In the genomic region with DNA sequence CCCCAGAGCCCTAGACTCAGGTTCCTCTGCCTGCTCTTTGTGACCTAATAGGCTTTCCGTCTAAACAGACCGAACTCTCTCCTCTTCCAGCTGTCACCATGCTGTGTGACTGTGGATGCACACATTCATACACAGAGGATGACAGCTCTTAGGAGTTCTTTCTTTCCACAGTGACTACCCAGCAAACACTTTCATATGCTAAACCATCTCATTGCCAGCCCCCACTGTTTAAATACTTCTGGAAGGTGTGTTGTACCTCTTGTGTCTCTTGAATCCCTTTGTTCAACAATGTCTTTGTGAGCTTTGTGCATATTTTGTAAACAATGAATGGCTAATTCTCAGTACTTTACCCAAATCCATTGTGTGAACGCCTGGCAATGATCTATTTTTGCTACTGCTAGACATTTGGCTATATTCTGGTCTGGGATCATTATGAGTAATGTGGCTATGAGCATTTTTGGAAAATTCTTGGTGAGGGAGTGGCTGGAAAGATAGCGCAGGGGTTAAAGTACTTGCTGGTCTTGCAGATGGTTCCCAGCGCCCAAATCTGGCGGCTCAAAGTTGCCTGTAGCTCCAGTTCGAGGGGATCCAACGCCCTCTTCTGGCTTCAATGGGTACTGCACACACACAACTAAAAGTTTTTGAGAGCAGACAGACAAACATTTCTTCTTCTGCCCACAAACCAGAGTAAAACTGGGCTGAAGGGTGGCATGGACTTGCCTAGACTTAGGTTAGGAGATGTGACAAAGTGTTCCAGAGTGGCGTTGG, we compare ENCODE assay signal across 21 mouse cellular contexts. TPM values are rescaled to one million over a fixed set of nuclear protein-coding genes. Genes with fewer than 3 reads are reported as not detected.
DNase-seq lines count a peak whose midpoint lies in the region; ATAC-seq and TF ChIP-seq lines count a peak whose summit lies in the region.
"Had no signal": no experiment of that assay in that cellular context is flagged by ENCODE, and none has a peak within 500 bp of the region (broad histone marks: within the 10 kb centered on the region; RNA-seq: fewer than 3 reads in every experiment).

No protein-coding gene starts in this region.

- H3K27me3 ChIP-seq in intestine, postnatal 0 days (replicated peaks; ENCODE audit: control insufficient read depth, insufficient read depth, low read length) = peaks cover 11% of the 10 kb centered on the region
- H3K27me3 ChIP-seq in intestine, embryonic 15.5 days (replicated peaks) = peaks cover under 1% of the 10 kb centered on the region; the same call in 1 of the 2 replicates
- H3K27me3 ChIP-seq in midbrain, postnatal 0 days (ENCODE audit: insufficient read depth, low read length) = peaks cover 1% of the 10 kb centered on the region; the same call in 1 of the 2 replicates
- H3K27me3 ChIP-seq in midbrain, embryonic 10.5 days (ENCODE audit: low read depth, poor library complexity, severe bottlenecking) = peaks cover 43% of the 10 kb centered on the region
- H3K27me3 ChIP-seq in G1E (ENCODE audit: insufficient read depth, low read length) = no peaks in the 10 kb centered on the region

- no peaks in the 10 kb centered on the region for H3K9me3 ChIP-seq in intestine, postnatal 0 days (ENCODE audit: control insufficient read depth)
- no peaks in the 10 kb centered on the region for H3K9me3 ChIP-seq in intestine, embryonic 15.5 days
- no peaks in the 10 kb centered on the region for H3K9me3 ChIP-seq in midbrain, postnatal 0 days (ENCODE audit: low read length)
- H3K9me3 ChIP-seq in midbrain, embryonic 10.5 days (replicated peaks) = no peaks in the 10 kb centered on the region
- no peaks in the 10 kb centered on the region for H3K9me3 ChIP-seq in G1E (replicated peaks)
- H3K9me3 ChIP-seq: heart, embryonic 10.5 days; hindbrain, embryonic 13.5 days; stomach, embryonic 15.5 days had no signal

- TF ChIP-seq POLR2A in brain, embryonic 14.5 days (IDR thresholded peaks at IDR 0.05; ENCODE audit: borderline replicate concordance, extremely low read depth, insufficient read depth, insufficient read length, poor library complexity, severe bottlenecking) = no peak

- peak; percentile 35; the same call in 1 of the 2 replicates for TF ChIP-seq CTCF in intestine, postnatal 0 days (IDR thresholded peaks at IDR 0.05; ENCODE audit: low read depth)
- TF ChIP-seq CTCF in midbrain, postnatal 0 days (IDR thresholded peaks at IDR 0.05) = peak; percentile 35; the same call in 1 of the 2 replicates
- 0 out of 2 replicates have a peak, but pooled peaks have one; percentile 8 for TF ChIP-seq CTCF in G1E (IDR thresholded peaks at IDR 0.05; ENCODE audit: low read depth, low read length)
- TF ChIP-seq CTCF in brain, embryonic 14.5 days (IDR thresholded peaks at IDR 0.05; ENCODE audit: borderline replicate concordance, extremely low read depth, insufficient read depth, insufficient read length) = peak; percentile 32; the same call in 1 of the 2 replicates

- whole genome bisulfite sequencing in intestine, postnatal 0 days = 62% methylated on average over 9 of the region's 9 CpGs
- 62% methylated on average over 9 of the region's 9 CpGs for WGBS in intestine, embryonic 15.5 days
- WGBS in midbrain, postnatal 0 days = 63% methylated on average over 9 of the region's 9 CpGs
- WGBS in midbrain, embryonic 10.5 days = 69% methylated on average over 9 of the region's 9 CpGs

- DNase-seq in midbrain, postnatal 0 days (ENCODE audit: low spot score) = no peak
- DNase-seq in midbrain, embryonic 10.5 days (ENCODE audit: low spot score) = no peak
- no peak for DNase-seq in G1E (ENCODE audit: low spot score)
- DNase-seq in brain, embryonic 14.5 days (ENCODE audit: low read depth) = no peak
- DNase-seq in adrenal gland, postnatal 14 days = no peak
- DNase-seq: adrenal gland, adult 2 months; gastrocnemius, postnatal 14 days; heart, postnatal 14 days; kidney, adult 11 months; kidney, postnatal 25 days; layer of hippocampus, adult 9-11 months; lung, adult 2 months; midbrain, embryonic 14.5 days; thymus, postnatal 36 days had no signal

- H3K36me3 ChIP-seq in intestine, postnatal 0 days (ENCODE audit: control insufficient read depth, insufficient read depth) = no peaks in the 10 kb centered on the region
- H3K36me3 ChIP-seq in intestine, embryonic 15.5 days = no peaks in the 10 kb centered on the region
- no peaks in the 10 kb centered on the region for H3K36me3 ChIP-seq in midbrain, postnatal 0 days (ENCODE audit: insufficient read depth, low read length)
- H3K36me3 ChIP-seq in midbrain, embryonic 10.5 days = no peaks in the 10 kb centered on the region
- no peaks in the 10 kb centered on the region for H3K36me3 ChIP-seq in G1E (replicated peaks)
- H3K36me3 ChIP-seq: heart, embryonic 10.5 days; hindbrain, embryonic 13.5 days; stomach, embryonic 15.5 days had no signal

- no peak for ATAC-seq in intestine, postnatal 0 days
- ATAC-seq in intestine, embryonic 15.5 days = no peak
- no peak for ATAC-seq in midbrain, postnatal 0 days (ENCODE audit: low FRiP score)
- ATAC-seq in G1E (ENCODE audit: extremely low read depth, insufficient number of reproducible peaks, low FRiP score, poor library complexity, severe bottlenecking) = no peak
- ATAC-seq: forebrain, embryonic 16.5 days had no signal

- H3K27ac ChIP-seq in intestine, postnatal 0 days (ENCODE audit: low read depth, low read length) = no peak overlapping the region
- no peak overlapping the region for H3K27ac ChIP-seq in intestine, embryonic 15.5 days
- no peak overlapping the region for H3K27ac ChIP-seq in midbrain, postnatal 0 days (ENCODE audit: low read depth, low read length)
- no peak overlapping the region for H3K27ac ChIP-seq in midbrain, embryonic 10.5 days (replicated peaks)
- H3K27ac ChIP-seq: heart, embryonic 10.5 days; hindbrain, embryonic 13.5 days; stomach, embryonic 15.5 days had no signal

- no peak overlapping the region for H3K9ac ChIP-seq in intestine, postnatal 0 days (ENCODE audit: low read depth, low read length)
- no peak overlapping the region for H3K9ac ChIP-seq in intestine, embryonic 15.5 days
- no peak overlapping the region for H3K9ac ChIP-seq in midbrain, postnatal 0 days (replicated peaks; ENCODE audit: low read length, poor library complexity, severe bottlenecking)
- H3K9ac ChIP-seq: hindbrain, embryonic 13.5 days; stomach, embryonic 15.5 days had no signal

- peaks cover 4% of the 10 kb centered on the region; the same call in 1 of the 2 replicates for H3K4me1 ChIP-seq in intestine, postnatal 0 days (replicated peaks; ENCODE audit: control insufficient read depth, insufficient read depth, low read length)
- H3K4me1 ChIP-seq in intestine, embryonic 15.5 days (replicated peaks) = peaks cover 13% of the 10 kb centered on the region
- H3K4me1 ChIP-seq in midbrain, postnatal 0 days (ENCODE audit: insufficient read depth, low read length) = 0 out of 2 replicates have a peak, but pooled peaks cover 4% of the 10 kb centered on the region
- H3K4me1 ChIP-seq in midbrain, embryonic 10.5 days = peaks cover 35% of the 10 kb centered on the region
- H3K4me1 ChIP-seq in G1E (ENCODE audit: insufficient read depth, low read depth, low read length) = peaks cover 15% of the 10 kb centered on the region

- no peak overlapping the region for H3K4me2 ChIP-seq in intestine, postnatal 0 days (replicated peaks; ENCODE audit: low read depth)
- no peak overlapping the region for H3K4me2 ChIP-seq in intestine, embryonic 15.5 days (replicated peaks)
- H3K4me2 ChIP-seq in midbrain, postnatal 0 days (ENCODE audit: low read depth, low read length, poor library complexity, severe bottlenecking) = no peak overlapping the region
- H3K4me2 ChIP-seq: hindbrain, embryonic 13.5 days; stomach, embryonic 15.5 days had no signal

- no peak overlapping the region for H3K4me3 ChIP-seq in intestine, postnatal 0 days (ENCODE audit: low read depth, low read length)
- no peak overlapping the region for H3K4me3 ChIP-seq in intestine, embryonic 15.5 days (replicated peaks)
- H3K4me3 ChIP-seq in midbrain, postnatal 0 days (ENCODE audit: low read depth, low read length) = no peak overlapping the region
- no peak overlapping the region for H3K4me3 ChIP-seq in midbrain, embryonic 10.5 days
- H3K4me3 ChIP-seq in G1E (ENCODE audit: low read depth, low read length) = no peak overlapping the region
- H3K4me3 ChIP-seq: erythroblast, embryonic 14.5 days; heart, embryonic 10.5 days; hindbrain, embryonic 13.5 days; stomach, embryonic 15.5 days had no signal

RNA-seq across cellular contexts. Expression of a gene that starts 2.9 kb away (rescaled TPM):
- 0.09 and 0.47 TPM in 2 replicates for polyA plus RNA-seq in intestine, postnatal 0 days (2015; fragmentation: Nextera tagmentation; extraction: Ambion mirVana)
- 0.80 and 0.97 TPM in 2 replicates for polyA plus RNA-seq in intestine, embryonic 15.5 days (2015; fragmentation: Nextera tagmentation; extraction: Ambion mirVana)
- total RNA-seq in midbrain, postnatal 0 days (2014; rRNA removed) = 311 and 368 TPM in 2 replicates
- 83.5 and 86.4 TPM in 2 replicates for polyA plus RNA-seq in midbrain, postnatal 0 days (2015; fragmentation: Nextera tagmentation; extraction: Ambion mirVana)
- polyA plus RNA-seq in midbrain, embryonic 10.5 days (2016; fragmentation: Nextera tagmentation; extraction: Ambion mirVana) = 0.99 and 2.1 TPM in 2 replicates
- 0.63 and 1.4 TPM in 2 replicates for total RNA-seq in G1E (2014; fragmentation: Nextera tagmentation)
- 0.46 and 0.82 TPM in 2 replicates for total RNA-seq in G1E (2017)
- polyA plus RNA-seq in G1E (2012) = 0.39 and 0.72 TPM in 2 replicates
- polyA plus RNA-seq in brain, embryonic 14.5 days (2012; rRNA removed) = 80.5 and 110 TPM in 2 replicates
- 8.4 and 8.7 TPM in 2 replicates for total RNA-seq in adrenal gland, postnatal 14 days (2021)
- polyA plus RNA-seq: erythroblast, embryonic 14.5 days had no signal

RNA-seq across cellular contexts. Expression of a gene that starts 17.2 kb away (rescaled TPM):
- 9.6 and 9.8 TPM in 2 replicates for polyA plus RNA-seq in intestine, postnatal 0 days (2015; fragmentation: Nextera tagmentation; extraction: Ambion mirVana)
- polyA plus RNA-seq in intestine, embryonic 15.5 days (2015; fragmentation: Nextera tagmentation; extraction: Ambion mirVana) = 4.9 and 5.2 TPM in 2 replicates
- total RNA-seq in midbrain, postnatal 0 days (2014; rRNA removed) = 7.5 and 13.4 TPM in 2 replicates
- 7.1 and 8.2 TPM in 2 replicates for polyA plus RNA-seq in midbrain, postnatal 0 days (2015; fragmentation: Nextera tagmentation; extraction: Ambion mirVana)
- polyA plus RNA-seq in midbrain, embryonic 10.5 days (2016; fragmentation: Nextera tagmentation; extraction: Ambion mirVana) = 0.39 and 0.97 TPM in 2 replicates
- total RNA-seq in G1E (2014; fragmentation: Nextera tagmentation) = not detected in 2 replicates
- 0.76 and 0.82 TPM in 2 replicates for total RNA-seq in G1E (2017)
- 0.63 and 0.76 TPM in 2 replicates for polyA plus RNA-seq in G1E (2012)
- polyA plus RNA-seq in brain, embryonic 14.5 days (2012; rRNA removed) = 19.5 and 32.8 TPM in 2 replicates
- total RNA-seq in adrenal gland, postnatal 14 days (2021) = 1.7 and 2.0 TPM in 2 replicates
- polyA plus RNA-seq: erythroblast, embryonic 14.5 days had no signal

RNA-seq across cellular contexts. Expression of a gene that starts 46.2 kb away (rescaled TPM):
- 3.6 and 3.8 TPM in 2 replicates for polyA plus RNA-seq in intestine, postnatal 0 days (2015; fragmentation: Nextera tagmentation; extraction: Ambion mirVana)
- polyA plus RNA-seq in intestine, embryonic 15.5 days (2015; fragmentation: Nextera tagmentation; extraction: Ambion mirVana) = 10.7 and 11.3 TPM in 2 replicates
- total RNA-seq in midbrain, postnatal 0 days (2014; rRNA removed) = 28.9 and 29.0 TPM in 2 replicates
- polyA plus RNA-seq in midbrain, postnatal 0 days (2015; fragmentation: Nextera tagmentation; extraction: Ambion mirVana) = 11.1 and 11.4 TPM in 2 replicates
- 14.1 and 17.1 TPM in 2 replicates for polyA plus RNA-seq in midbrain, embryonic 10.5 days (2016; fragmentation: Nextera tagmentation; extraction: Ambion mirVana)
- total RNA-seq in G1E (2014; fragmentation: Nextera tagmentation) (30.6 and 31.4 TPM in 2 replicates), G1E (2017) (8.7 and 9.8 TPM in 2 replicates)
- polyA plus RNA-seq in G1E (2012) = 48.3 and 49.6 TPM in 2 replicates
- polyA plus RNA-seq in brain, embryonic 14.5 days (2012; rRNA removed) = 43.2 and 47.0 TPM in 2 replicates
- total RNA-seq in adrenal gland, postnatal 14 days (2021) = 17.3 and 19.4 TPM in 2 replicates

Comparison
In these comparisons a context has a peak if more than half of its experiments do, and no peak if none do; other contexts are left out.
1. RNA of a gene that starts 2.9 kb away (polyA plus RNA-seq): 80.5 to 110 TPM in brain, embryonic 14.5 days and 83.5 to 86.4 TPM in midbrain, postnatal 0 days; 0.99 to 2.1 TPM in midbrain, embryonic 10.5 days, 0.80 to 0.97 TPM in intestine, embryonic 15.5 days, 0.39 to 0.72 TPM in G1E and 0.09 to 0.47 TPM in intestine, postnatal 0 days; every median in the first group is over 10 times any median in the second.
2. Peak in every context shown above with its lines, with median percentiles within 50 percentile points of each other: CTCF ChIP-seq.